Mouse (Mus musculus): ENCODE results near the gene Lrtm1.

Gene Lrtm1

GRCm38 (mm10) chr14:29017883-29018282, at the start of gene Lrtm1:
Gene Lrtm1 (plus strand): TSS chr14:29018208.
- DNase-seq = no peak

DNA sequence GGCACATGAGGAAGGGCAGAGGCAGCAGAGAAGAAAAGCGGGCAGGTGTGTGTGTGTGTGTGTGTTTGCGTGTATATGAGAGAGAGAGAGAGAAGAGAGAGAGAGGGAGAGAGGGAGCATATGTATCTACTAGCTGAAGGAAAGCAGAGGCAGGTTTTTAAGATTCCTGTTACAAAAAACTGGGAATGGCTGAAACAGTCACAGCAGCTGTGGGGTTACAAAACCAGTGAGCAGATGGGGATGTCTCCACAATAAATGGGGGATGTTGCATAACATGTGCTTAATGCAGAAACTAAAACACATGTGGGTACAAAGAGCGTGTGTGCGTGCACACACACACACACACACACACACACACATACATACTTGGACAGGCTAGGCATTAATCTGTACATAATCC, 48.8 kb upstream of the Lrtm1 start:
- DNase-seq = no peak

DNA sequence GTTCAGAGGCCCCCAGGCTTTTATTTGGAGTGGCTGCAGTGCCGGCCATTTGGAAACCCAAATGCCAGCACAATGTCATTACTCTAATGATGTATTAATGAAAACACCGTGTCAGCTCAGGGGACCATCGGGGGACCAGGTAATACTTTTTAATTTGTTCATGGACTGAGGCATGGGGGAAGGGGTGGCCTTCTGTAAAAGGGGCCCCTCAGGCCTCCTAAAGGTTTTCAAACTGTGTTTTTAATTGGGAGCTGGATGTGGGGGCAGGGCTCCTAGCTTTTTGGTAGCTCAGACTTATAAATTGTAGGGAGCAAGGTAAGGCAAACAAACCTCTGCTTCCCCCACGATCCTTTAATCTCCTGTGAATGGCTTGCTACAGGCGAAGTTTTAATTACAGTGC, 45.4 kb upstream of the Lrtm1 start:
- no peak for DNase-seq

GRCm38 (mm10) chr14:28979230-28979629, 38.8 kb upstream of the Lrtm1 start:
- no peak for DNase-seq

GRCm38 (mm10) chr14:28980482-28980881, 37.5 kb upstream of the Lrtm1 start:
- DNase-seq = no peak

- peak in 1 of 2 experiments; percentile 6 for DNase-seq
Observed at GRCm38 (mm10) chr14:28984276-28984675, 33.7 kb upstream of the Lrtm1 start.

DNA sequence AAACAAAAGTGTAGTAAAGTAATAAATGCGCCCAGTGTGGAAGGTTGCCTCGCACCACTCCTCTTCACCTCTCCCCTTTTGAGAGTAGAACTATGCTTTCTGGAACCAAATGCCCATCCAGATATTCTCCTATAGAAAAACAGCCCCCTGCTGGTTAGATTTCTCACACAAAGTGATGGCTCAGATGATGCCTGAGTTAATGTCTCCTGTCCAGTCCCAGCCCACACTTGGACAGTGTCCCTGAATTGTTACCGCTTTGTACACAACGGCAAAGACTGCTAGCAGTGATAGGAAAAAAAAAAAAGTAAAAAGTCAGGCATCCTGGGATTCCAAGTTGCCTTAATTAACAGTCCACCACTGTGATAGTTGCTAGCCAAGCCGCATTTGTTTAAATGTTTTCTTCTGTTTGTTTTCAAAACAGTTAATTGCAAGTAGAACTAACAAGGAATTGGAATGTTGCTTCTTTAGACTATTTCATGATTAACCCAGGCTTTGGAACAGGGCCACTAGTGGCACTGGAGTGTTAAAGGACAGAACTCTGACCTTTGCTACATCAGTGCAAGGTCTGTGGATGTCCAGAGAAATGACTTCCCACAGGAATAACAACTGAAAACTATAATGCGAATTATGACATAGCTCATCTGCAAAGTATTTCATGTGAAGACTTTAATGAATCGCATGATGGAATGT, 29.7 kb upstream of the Lrtm1 start:
- no peak for DNase-seq

DNA sequence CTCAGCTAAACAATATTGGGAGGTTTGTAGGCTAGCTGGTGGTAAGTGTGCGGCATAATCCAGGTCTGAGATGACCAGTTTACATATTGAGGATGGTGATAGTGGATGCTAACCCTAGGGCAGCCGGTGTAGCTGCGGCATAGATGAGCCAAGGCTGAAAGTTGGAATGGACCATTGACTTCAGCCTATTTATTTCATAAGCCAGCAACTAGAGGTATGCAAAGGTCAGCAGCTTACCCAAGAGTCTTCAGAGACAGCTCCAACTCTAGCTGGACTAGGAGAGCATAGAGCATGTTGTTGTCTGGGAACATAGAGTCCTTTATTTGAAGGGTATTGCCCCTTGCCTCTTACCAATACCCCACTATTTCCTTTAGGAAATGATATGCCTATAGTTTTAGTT, 21.4 kb upstream of the Lrtm1 start:
- no peak for DNase-seq

GRCm38 (mm10) chr14:29005228-29005840, 12.7 kb upstream of the Lrtm1 start:
- DNase-seq = no peak

GRCm38 (mm10) chr14:29009644-29010043, 8.4 kb upstream of the Lrtm1 start:
- no peak for DNase-seq

GRCm38 (mm10) chr14:29013161-29013560, 4.8 kb upstream of the Lrtm1 start:
- no peak for DNase-seq

DNA sequence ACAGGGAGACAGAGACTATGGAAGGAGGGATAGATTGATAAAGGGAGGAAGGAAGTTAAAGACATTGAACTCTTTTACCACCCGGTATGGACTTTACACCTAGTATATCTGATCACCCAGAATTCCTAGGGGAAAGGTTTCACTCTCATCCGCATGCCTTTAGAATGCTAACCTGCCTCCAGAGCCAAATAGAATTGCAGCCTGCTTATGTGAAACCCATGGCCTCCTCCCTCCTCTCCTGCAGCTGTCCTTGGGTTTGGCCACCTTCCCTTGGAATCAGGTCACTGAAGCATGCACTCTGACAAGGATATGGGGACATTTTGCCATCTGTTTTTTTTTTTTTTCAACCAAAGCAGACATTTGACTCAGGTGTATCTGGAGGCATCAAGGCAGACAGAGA, 3.3 kb upstream of the Lrtm1 start:
- DNase-seq = no peak

DNA sequence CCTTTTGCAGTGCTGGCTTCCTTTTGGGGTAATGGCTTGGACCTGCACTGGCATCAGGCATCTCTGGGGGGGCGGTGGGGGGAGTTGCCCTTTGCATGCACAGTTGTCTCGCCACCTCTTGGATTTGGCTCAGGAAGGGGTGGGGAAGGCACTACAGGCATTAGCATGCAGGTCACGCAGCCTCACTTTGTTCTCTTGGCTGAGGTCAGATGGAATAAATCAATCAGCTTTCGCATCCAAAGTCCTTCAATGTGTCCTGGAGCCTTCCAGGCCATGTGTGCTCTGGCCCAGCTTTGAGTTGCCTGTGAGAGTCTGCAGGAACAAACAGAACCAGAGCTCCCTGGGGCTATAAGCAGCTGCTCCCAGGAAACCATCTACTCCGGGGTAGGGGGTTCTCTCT, 2.1 kb upstream of the Lrtm1 start:
- DNase-seq = no peak

DNA sequence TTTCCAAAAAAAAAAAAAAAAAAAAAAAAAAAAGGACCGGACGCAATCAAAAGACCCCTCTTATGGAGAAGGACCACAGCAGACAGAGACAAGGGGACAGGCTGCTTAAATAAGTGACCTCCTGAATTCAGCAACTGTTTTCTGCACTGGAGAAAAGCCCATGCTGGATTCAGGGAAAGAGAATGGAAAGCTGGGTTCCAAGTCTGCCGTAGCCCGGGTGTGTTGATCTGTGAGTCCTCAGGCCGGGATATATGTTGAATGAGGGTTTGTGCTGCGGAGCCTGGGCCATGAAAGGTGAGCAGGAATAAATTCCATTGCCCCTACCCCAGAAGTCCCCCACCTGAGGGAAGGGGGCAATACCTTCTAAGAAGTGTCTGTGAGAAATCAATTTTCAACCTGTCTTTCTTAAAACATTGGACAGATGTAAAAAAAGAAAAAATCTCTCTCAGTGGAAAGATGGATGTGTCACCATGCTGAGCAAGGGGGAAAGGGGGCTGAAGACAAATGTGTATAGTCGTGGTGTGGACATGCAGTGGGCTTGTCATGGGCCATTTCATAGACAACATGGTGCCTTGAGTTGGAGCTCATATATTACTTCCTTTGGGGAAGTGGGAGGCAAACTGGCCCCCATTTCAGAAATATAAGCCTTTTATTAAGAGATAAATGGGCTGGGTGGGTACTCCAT, 450 bp downstream of the Lrtm1 start:
- no peak for DNase-seq

GRCm38 (mm10) chr14:29021295-29021694, 3.3 kb downstream of the Lrtm1 start:
- DNase-seq = no peak

DNA sequence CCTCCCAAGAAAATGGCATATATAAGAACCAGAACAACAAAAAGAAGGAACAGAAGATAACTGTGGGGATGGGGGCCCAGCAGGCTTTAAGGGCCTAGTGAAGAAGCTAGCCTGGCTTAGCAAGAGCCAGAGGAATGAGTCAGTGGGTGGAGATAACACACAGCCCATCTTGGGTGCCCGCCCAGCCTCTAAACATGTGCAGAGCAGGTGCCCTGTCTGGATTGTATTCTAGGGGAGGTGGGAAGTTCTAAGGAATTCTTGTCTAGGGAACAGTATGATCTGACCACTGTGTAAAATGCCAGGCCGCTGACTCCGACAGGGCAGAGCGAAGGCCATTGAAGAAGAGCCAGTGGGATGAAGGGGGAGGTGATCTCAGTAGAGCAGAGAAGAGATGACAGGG, 5.2 kb downstream of the Lrtm1 start:
- DNase-seq = no peak

DNA sequence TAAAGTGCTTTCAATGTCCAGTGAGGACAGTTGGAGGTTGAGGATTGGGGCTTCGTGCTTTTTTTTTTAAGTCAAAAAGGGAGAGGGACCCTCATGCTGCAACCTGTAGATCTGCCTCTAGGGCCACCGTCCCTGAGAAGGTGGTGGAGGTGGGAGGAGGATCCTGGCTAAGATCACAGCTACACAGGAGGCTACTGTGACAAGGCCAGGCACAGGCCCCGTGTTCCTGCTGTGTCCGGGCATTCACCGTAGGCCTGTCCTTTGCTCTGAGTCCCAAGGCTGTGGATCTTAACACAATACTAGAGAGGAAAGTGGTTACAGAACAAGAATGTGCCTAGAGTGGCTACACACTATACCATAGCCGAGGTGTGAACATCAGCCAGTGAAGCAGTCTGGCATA, 7.3 kb downstream of the Lrtm1 start:
- no peak for DNase-seq

DNA sequence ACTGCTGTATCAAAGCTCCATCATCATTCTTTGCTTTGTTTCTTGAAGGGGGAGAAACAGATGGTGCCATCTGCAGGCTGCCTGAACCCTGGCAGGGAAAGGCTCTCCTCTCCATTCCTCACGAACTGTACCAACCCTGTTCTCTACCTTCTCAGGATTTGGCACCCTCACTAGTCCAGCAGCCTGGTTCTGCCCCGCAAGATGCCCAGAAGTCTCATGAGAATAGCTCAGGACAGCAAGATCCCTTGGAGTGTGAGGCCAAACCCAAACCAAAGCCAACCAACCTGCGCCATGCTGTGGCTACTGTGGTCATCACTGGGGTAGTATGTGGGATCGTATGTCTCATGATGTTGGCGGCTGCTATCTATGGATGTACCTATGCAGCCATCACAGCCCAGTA, 9.3 kb downstream of the Lrtm1 start:
- no peak for DNase-seq

DNA sequence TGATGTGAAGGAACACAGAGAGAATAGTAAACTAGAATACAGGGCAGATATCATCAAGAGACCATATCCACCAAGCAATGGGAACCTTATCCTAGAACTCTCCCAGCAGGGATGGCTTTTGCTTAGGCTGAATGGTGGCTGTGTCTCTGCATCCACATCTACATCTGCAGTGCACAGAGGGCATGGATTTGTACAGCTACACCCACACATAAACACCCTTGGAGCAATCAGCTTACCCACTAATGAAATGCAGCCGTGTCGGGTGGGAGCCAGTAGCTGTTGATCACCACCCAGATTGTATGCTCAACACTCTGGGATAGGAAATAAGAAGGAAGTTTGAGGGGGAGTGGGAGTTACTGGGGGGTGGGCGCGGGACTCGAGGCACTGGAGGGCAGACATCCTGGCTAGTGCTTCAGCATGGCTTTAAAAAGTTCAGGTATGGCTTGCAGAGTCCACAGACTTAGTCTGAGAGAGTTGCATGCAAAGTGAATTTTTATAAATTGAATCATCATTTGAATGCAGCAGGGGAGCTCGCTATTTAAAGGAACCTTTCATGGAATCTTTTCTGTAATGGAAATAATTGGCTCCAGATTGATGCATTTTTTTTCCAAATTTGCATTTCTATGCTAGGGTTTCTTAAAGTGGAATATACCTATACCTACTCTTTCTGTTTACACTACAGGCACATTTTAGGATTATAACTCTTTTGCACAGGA, 10.5 kb downstream of the Lrtm1 start:
- no peak for DNase-seq

DNA sequence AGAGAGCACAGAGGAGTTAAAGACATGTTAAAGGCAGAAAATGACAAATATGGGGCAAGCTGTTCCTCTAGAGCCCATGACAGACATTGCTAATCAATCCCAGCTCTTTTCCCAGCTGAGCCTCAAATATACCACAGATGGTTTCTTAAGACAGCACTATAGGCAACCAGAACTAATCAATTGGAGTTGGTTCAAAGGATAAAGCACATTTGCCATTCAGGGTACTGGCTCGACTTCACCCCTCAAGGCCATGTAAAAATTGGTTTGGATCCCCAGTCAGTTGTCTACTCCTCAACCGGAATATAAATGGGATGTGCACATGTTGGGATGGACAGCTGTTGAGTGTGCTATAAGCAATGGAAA, 11.1 kb downstream of the Lrtm1 start:
- no peak for DNase-seq

DNA sequence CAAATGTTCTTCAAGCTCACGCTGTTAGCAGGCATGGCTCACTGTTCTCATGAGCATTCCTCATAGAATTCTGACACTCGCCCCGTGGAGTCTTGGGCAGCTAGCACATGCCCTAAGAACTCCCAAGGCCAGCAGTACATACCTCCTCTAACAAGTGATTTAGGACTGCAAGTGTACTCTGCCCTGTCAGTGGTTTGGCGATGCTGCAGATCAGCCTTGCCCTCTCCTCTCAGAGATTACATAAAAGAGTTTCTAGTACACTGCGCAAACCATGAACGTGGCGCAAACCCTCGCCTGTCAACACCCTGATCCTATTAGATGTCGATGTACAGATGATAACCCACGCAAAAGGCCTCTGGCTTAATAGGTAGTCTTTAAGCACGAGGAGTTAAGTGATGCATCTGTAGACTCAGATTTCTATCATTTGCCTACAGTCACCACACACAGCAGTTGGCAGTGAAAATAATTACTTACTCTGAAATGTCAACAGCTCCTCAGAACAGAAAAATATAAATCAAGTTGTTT, 11.9 kb downstream of the Lrtm1 start:
- DNase-seq = no peak

DNA sequence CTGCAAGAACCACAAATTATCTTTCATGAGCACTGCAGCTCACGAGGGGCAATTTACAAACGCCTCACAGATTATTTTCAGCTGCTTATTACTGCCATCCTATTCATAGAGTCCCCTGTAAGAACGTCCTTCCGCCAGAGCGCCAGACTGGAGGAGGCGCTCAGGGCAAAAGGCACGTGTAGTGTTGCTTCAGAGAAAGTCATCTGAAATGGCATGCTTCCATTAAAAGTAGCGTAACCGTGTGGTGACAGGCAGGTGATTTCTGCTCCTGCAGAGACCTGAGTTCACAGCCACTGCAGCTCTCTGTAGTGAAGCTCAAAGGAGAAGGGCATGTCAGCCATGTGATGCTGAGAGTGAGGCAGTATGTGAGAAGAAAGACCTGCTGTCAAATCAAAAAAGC, 12.5 kb downstream of the Lrtm1 start:
- DNase-seq = no peak

DNA sequence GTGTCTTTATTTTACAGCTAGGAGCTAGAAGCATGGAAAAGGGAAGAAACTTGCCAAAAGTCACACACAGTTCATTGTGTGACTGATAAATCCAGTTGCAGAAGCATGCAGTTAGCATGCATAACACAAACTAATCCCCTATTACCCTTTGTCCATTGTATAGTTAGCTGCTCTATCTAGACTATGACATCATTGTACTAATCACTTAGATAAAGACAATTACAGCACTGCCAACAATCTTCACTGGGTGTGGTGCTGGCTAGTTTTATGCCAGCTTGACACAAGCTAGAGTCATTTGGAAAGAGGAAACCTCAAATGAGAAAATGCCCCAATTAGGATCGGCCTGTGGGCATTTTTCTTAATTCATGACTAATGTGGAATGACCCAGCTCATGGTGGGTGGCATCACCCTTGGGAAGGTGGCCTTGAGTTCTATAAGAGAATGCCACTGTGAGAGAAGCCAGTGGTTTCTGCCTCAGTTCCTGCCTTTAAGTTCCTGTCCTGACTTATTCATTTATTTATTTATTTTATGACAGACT, 13.9 kb downstream of the Lrtm1 start:
- no peak for DNase-seq
